Mouse (Mus musculus) ES-E14 (cell line): ENCODE data around the gene Smarcc2. TPM values are rescaled to one million over a fixed set of nuclear protein-coding genes. Genes with fewer than 3 reads are reported as not detected.

Experiments used
- DNase-seq: peaks from one replicate; pipeline ENCODE4 v3.0.0-alpha.2; 2013; ENCODE audit warnings: low read depth, low spot score
- H3K27ac ChIP-seq: 2 replicates; pipeline ENCODE4 v1.5.1; 2012; ENCODE audit warnings: low read depth, mild to moderate bottlenecking, low read length, moderate library complexity, mixed read lengths; ENCODE audit not compliant: poor library complexity, insufficient read depth, severe bottlenecking
- H3K36me3 ChIP-seq: 2 replicates; pipeline ENCODE4 v1.6.1; 2012; ENCODE audit warnings: mild to moderate bottlenecking, low read length, moderate library complexity, mixed read lengths; ENCODE audit not compliant: control insufficient read depth, poor library complexity, insufficient read depth, severe bottlenecking
- H3K4me1 ChIP-seq, 2 experiments: fragments of 150-350 bp in 1 of 2; sonication (generic) in 1 of 2; 2 replicates each; pipeline ENCODE4 v1.6.1; 2012; ENCODE audit warnings: low read length in 2 of 2, mild to moderate bottlenecking in 1 of 2, mixed read lengths in 1 of 2; ENCODE audit not compliant: control insufficient read depth in 2 of 2, insufficient read depth in 2 of 2, poor library complexity in 1 of 2
- H3K4me3 ChIP-seq, 2 experiments: fragments of 150-350 bp in 1 of 2; sonication (generic) in 1 of 2; 2 replicates each; pipeline ENCODE4 v1.5.1; 2012; ENCODE audit warnings: low read length in 2 of 2, low read depth in 1 of 2, mild to moderate bottlenecking in 1 of 2, mixed read lengths in 1 of 2; ENCODE audit not compliant: insufficient read depth in 1 of 2, poor library complexity in 1 of 2, severe bottlenecking in 1 of 2
- H3K9ac ChIP-seq: 2 replicates; pipeline ENCODE4 v1.6.1; 2012; ENCODE audit warnings: low read depth, mild to moderate bottlenecking, low read length, mixed read lengths; ENCODE audit not compliant: poor library complexity, insufficient read depth, severe bottlenecking
- H3K9me3 ChIP-seq: fragments of 150-350 bp; sonication (generic); 2 replicates; pipeline ENCODE4 v1.6.1; 2012; ENCODE audit warnings: low read depth, mild to moderate bottlenecking, low read length; ENCODE audit not compliant: control insufficient read depth, insufficient read depth
- CHD2 ChIP-seq: IDR thresholded peaks from 2 replicates; pipeline ENCODE4 v1.6.1; 2014; ENCODE audit warnings: mild to moderate bottlenecking, low read depth, low read length, inconsistent platforms
- HCFC1 ChIP-seq: IDR thresholded peaks from 2 replicates; pipeline ENCODE4 v1.6.1; 2012; ENCODE audit warnings: low read length, inconsistent platforms, borderline replicate concordance; ENCODE audit not compliant: insufficient read depth
- MAFK ChIP-seq: IDR thresholded peaks from 2 replicates; pipeline ENCODE4 v1.6.1; 2014; ENCODE audit warnings: mild to moderate bottlenecking, low read depth, low read length, inconsistent platforms; ENCODE audit not compliant: insufficient read depth
- ZC3H11A ChIP-seq: IDR thresholded peaks from 2 replicates; pipeline ENCODE4 v1.6.1; 2012; ENCODE audit warnings: low read depth, mild to moderate bottlenecking, inconsistent platforms, low read length, borderline replicate concordance
- ZNF384 ChIP-seq: IDR thresholded peaks from 2 replicates; pipeline ENCODE4 v1.6.1; 2012; ENCODE audit warnings: low read depth, low read length, inconsistent platforms
- in situ Hi-C, 2 experiments: fragments of 600-800 bp; cut with MboI; formaldehyde crosslinking; loops; one replicate each; pipeline ENCODE4 v1.15.1; 2025; ENCODE audit warnings: low sequenced_read_pairs in 2 of 2, inconsistent platforms in 1 of 2; ENCODE audit not compliant: unreplicated experiment in 2 of 2
- total RNA-seq: library from RNA; depleted of rRNA; stranded (reverse); fragments of 300-350 nt; gene quantifications from 2 replicates; pipeline ENCODE4 v1.2.3, GENCODE M21; 2012

Smarcc2 gene
- total RNA-seq, 1 experiment = 18.9 TPM

GRCm38 (mm10) chr10:128424604-128425003 is 34.4 kb upstream of the Smarcc2 start:
- no peak for DNase-seq
- in situ Hi-C loops = no loop called here
- peaks cover 0 to 4% of the 10 kb centered on the region in 2 experiments; a peak in 2 of 4 replicates for H3K4me1 ChIP-seq
- H3K4me3 ChIP-seq = no peak overlapping the region
- peaks cover 16% of the 10 kb centered on the region for H3K36me3 ChIP-seq
- TF ChIP-seq ZNF384 (no peak), HCFC1 (no peak), MAFK (no peak), CHD2 (no peak), ZC3H11A (no peak)
- no peak overlapping the region for H3K27ac ChIP-seq
- no peak overlapping the region; the same call in 1 of the 2 replicates for H3K9ac ChIP-seq
- H3K9me3 ChIP-seq = no peaks in the 10 kb centered on the region

DNA sequence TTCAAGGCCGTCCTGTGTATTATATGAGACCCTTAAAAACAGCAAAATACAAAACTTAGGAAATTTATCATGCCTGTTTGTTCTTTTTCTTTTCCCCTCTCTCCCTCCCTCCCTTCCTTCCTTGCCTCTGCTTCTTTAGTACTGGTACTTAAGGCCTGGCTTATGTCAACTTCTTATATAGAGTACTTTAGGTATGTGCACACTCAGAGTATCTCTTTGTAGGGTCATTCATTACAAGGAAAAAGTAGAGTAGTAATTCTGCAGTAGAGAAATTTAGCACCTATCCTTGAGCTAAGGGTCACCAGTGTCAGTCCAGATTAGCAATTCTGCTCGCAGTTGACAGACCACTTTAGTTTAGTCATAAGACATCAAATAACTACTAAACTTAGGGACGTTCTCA is 33.8 kb upstream of the Smarcc2 start:
- Histone ChIP-seq H3K9ac (no peak overlapping the region), H3K36me3 (peaks cover 18% of the 10 kb centered on the region), H3K4me1 (peaks cover 0 to 4% of the 10 kb centered on the region in 2 experiments; a peak in 2 of 4 replicates), H3K27ac (no peak overlapping the region), H3K4me3 (no peak overlapping the region), H3K9me3 (no peaks in the 10 kb centered on the region)
- TF ChIP-seq ZC3H11A (no peak), HCFC1 (no peak), CHD2 (no peak), MAFK (no peak), ZNF384 (no peak)
- DNase-seq = no peak
- in situ Hi-C loops = no loop called here

DNA sequence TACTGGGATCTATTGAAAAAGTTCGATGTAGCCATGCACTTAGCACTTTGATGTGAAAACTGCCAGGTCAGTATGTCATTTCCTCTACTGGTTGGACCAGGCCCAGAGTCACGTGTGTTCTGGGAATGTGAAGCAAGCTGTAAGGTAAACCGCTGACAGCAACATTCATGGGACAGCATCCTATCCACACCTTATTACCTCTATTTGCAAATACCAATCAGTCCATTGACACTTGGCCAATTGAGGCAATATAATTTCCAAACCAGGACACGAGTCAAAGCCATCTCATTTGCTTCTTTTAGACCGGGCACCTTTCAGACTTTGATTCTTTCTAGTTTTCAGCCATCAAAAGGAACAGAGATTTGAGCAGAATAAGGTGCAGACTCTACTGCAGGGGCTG is 30.0 kb upstream of the Smarcc2 start:
- H3K36me3 ChIP-seq = peaks cover 12% of the 10 kb centered on the region
- in situ Hi-C loops = no loop called here
- TF ChIP-seq CHD2 (no peak), ZC3H11A (no peak), MAFK (no peak), HCFC1 (no peak)
- H3K4me3 ChIP-seq = no peak overlapping the region
- H3K4me1 ChIP-seq = peaks cover 0 to 4% of the 10 kb centered on the region in 2 experiments; a peak in 1 of 4 replicates
- H3K9ac ChIP-seq = no peak overlapping the region
- H3K27ac ChIP-seq = no peak overlapping the region
- no peak for DNase-seq
- no peaks in the 10 kb centered on the region for H3K9me3 ChIP-seq

GRCm38 (mm10) chr10:128429454-128429853 is 29.6 kb upstream of the Smarcc2 start:
- peaks cover 0 to 4% of the 10 kb centered on the region in 2 experiments; a peak in 1 of 4 replicates for H3K4me1 ChIP-seq
- no peaks in the 10 kb centered on the region for H3K9me3 ChIP-seq
- H3K9ac ChIP-seq = no peak overlapping the region
- DNase-seq = no peak
- H3K36me3 ChIP-seq = peaks cover 12% of the 10 kb centered on the region
- in situ Hi-C loops = no loop called here
- H3K4me3 ChIP-seq = no peak overlapping the region
- TF ChIP-seq ZNF384 (no peak), CHD2 (no peak), HCFC1 (no peak), MAFK (no peak), ZC3H11A (no peak)
- no peak overlapping the region for H3K27ac ChIP-seq

- no peak for DNase-seq
- TF ChIP-seq CHD2 = no peak
- TF ChIP-seq HCFC1 = no peak
- TF ChIP-seq MAFK = no peak
- no peak for TF ChIP-seq ZC3H11A
- Histone ChIP-seq H3K27ac (no peak overlapping the region), H3K9ac (no peak overlapping the region), H3K4me1 (no peaks in the 10 kb centered on the region), H3K36me3 (peaks cover 38% of the 10 kb centered on the region), H3K9me3 (no peaks in the 10 kb centered on the region), H3K4me3 (no peak overlapping the region)
- in situ Hi-C loops = no loop called here
These were observed 25.6 kb upstream of the Smarcc2 start for GRCm38 (mm10) chr10:128433417-128433816.
